Mouse (Mus musculus) R1 (cell line): ENCODE results near the gene Insc.

ENCODE experiments used
- DNase-seq: peaks from one replicate; pipeline ENCODE4 v3.0.0-alpha.2; 2018; ENCODE audit warnings: low read depth, low spot score

The Insc gene

DNA sequence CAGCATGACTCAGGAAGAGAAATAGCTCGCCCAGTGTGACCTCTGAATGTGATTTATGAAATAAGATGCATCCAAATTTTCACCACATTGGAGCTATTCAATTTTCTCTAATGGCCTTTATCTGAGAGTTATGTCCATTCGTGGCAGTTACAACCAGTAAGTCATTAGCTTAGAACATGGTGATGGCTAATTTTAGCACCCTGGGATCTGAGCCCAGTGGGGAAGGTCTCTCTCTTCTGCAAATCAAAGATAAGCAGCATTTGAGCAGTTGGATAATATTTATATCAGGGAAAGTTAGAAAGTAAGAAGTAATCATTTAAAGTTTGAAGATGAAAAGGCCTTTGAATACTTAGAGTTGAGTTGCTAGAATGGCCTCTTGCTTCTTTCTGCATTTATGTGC is 19.2 kb downstream of the Insc start:
- DNase-seq, result no peak

DNA sequence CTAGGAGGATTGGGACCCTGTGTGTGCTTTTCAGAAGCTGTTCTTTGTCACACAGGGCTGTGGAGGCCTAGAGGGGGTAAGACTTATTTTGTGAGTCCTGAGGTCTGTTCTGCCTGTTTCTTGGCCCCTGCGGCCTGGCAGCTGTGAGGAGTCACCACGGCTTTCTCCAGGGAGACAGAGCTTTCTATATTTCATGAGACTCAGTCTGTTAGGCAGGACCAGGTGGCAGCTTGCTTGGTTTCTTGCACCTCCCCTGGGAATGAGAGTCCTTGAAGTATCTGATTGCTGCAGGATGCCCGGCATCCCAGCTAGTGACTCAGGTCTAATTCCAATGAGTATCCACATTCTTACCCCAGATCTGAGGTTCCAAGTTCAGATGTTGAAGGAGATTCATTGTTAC is 21.8 kb downstream of the Insc start:
- DNase-seq, result no peak

GRCm38 (mm10) chr7:114766523-114766922 is 23.0 kb downstream of the Insc start:
- no peak for DNase-seq

DNA sequence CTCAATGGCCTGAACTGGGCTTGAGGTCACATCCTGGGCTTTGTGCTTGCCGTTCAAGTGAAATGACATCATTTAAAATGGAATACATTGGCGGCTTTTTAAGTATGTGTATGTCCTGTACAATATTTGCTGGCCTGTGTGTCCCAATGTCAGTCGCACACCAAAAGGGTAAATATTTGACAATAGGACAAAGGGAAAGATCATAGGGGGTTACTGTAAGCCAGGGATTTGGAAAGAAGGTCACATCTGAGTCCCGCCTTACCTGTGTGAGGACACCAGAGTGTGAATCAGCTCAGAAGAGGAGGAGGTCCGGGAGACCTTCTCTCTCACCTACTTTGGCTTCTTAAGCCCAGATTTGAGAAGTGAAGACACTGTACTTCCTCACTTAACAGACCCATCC is 25.0 kb downstream of the Insc start:
- no peak for DNase-seq

DNA sequence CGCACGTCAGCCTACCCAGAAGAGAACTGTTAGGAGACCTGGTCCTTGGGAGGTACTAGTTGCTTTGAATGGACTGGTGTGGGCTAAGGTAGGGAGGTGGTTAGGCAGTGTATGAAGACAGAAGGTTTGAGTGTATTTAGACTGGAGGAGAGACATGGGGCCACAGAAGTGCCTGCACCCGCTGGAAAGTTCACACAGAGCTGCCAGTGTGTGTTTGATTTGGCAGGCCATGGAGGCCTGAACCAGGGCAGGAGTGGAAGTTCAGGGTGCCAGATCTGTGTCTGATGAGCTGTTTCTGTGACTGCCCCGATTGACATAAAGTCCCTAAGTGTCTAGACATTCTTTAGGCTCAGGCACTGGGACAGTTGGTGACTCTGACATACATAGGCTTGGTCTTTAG is 25.5 kb downstream of the Insc start:
- no peak for DNase-seq

- DNase-seq, result no peak
These were observed 27.1 kb downstream of the Insc start for GRCm38 (mm10) chr7:114770586-114770985.

DNA sequence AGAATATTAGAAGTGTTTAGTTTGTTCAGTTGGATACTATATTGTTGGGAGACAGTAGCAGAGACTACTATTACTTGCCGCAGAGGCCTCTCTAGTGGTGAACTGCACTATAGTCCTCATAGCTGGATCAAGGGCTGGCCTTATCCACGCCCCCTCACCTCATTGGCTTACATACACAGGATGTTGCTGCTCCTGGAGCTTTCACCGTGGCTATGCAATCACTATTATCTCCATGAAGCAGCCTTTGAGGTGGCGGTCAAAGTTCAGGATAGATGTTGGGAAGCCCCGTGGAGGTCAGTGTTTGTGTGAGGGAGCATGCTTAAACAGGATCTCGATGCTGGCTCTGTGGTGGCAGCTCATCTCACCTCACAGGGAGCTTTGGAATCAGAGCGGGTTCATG is 28.3 kb downstream of the Insc start:
- DNase-seq, result peak; percentile 23

DNA sequence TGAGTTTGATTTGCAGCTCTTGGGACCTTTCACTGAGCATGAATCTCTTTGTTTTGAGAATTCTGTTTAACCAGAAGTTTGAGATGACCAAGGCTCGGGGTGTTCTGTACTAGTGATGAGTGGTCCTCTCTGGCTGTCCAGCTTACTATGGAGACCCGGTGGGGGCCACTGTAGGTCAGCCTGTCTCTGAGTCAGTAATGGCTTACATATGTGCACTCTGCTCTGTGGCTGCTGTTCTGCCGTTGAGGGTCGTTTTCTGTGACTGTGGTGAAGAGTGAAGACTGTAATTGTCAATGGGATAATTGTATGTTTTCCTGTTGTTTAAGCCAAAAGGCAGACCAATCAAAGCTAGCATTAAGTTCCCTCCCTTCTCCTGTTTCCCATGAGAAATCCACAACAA is 30.3 kb downstream of the Insc start:
- DNase-seq, result no peak

GRCm38 (mm10) chr7:114775856-114776255 is 32.4 kb downstream of the Insc start:
- DNase-seq, result no peak

GRCm38 (mm10) chr7:114778156-114778770 is 34.8 kb downstream of the Insc start:
- no peak for DNase-seq

- DNase-seq, result no peak
These were observed 35.7 kb downstream of the Insc start for GRCm38 (mm10) chr7:114779056-114779660.

GRCm38 (mm10) chr7:114783291-114783690 is 39.8 kb downstream of the Insc start:
- DNase-seq, result no peak

DNA sequence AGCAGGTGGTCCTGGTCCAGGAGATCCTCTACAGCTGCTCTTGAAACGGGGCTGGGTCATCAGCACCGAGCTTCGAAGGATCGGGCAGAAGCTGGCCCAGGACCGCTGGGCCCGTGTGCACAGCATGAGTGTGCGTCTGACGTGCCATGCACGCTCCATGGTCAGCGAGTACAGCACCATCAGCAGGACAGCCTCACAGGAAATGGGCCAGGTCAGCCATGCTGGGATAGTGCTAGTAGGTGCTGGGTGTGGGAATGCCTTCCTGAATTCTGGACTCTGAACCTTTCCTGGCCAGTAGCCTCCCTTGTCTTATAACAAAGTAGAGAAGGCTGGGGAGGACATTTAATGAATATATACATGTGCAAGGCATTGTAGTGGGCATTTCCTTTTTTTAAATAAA is 47.6 kb downstream of the Insc start:
- no peak for DNase-seq

- DNase-seq, result no peak
These were observed 48.5 kb downstream of the Insc start for GRCm38 (mm10) chr7:114792026-114792425.

GRCm38 (mm10) chr7:114794400-114794799 is 50.9 kb downstream of the Insc start:
- DNase-seq, result no peak

- DNase-seq, result no peak
These were observed 59.1 kb downstream of the Insc start for GRCm38 (mm10) chr7:114802576-114802975.

GRCm38 (mm10) chr7:114805311-114805710 is 61.8 kb downstream of the Insc start:
- no peak for DNase-seq

GRCm38 (mm10) chr7:114807343-114807742 is 63.8 kb downstream of the Insc start:
- no peak for DNase-seq

DNA sequence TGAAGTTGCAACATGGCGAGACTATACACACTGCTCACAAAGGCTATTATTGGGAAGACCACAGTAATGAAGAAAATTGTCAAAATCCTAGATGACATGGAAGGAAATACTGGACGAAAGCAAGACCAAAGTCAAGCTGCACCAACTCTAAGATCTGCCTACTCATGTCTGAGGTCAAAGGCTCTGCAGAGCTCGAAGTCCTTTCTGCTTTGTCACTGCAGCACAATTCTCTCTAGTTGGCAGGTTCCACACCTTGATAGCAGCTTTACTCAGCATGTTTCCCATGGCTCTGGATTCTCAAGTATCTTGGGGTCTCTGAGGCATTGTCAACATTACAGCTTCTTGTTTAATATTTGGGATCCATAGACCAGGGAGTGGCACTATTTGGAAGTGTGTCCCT is 64.8 kb downstream of the Insc start:
- no peak for DNase-seq

- peak; percentile 87 for DNase-seq
These were observed 73.9 kb downstream of the Insc start for GRCm38 (mm10) chr7:114817291-114817806.

GRCm38 (mm10) chr7:114817879-114818278 is 74.4 kb downstream of the Insc start:
- DNase-seq, result no peak

DNA sequence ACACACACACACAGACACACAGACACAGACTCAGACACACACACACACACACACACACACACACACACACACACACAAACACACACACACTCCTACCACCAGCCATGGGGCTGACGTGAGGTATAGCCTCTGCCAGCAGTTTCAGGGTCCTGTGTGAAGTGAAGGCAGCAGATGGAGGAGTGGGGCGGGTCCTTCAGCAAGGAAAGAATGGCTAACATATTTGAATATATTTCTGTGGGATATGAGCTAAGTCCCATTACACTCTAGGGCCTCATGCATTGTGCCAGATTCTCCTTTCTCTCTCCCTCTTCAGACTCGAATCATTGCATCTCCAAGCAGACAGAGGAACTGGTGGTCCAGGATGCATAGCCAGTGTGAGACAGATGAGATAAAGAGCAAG is 74.9 kb downstream of the Insc start:
- DNase-seq, result no peak

- no peak for DNase-seq
These were observed 75.3 kb downstream of the Insc start for GRCm38 (mm10) chr7:114818836-114819235.

DNA sequence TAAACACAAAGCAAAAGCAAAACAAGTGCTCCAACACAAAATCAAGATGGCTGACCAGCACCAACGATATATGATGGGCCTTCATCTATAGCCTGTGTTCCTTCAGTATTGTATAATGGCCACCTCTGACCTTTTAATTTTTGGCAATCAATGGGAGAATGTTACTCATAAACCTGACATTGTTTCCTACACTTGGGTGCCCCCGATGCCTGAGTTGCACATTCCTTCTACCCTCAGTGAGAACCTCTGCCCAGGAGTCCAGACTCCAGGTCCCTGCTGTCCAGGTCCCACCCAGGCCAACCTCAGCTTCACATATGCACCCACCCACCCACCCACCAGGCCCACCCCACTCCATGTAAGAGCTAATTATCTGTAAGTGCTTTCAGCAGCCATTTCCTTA is 79.2 kb downstream of the Insc start:
- DNase-seq, result no peak
